Mouse (Mus musculus): Measurements from ENCODE around the gene Ndufs6.

The Ndufs6 gene

DNA sequence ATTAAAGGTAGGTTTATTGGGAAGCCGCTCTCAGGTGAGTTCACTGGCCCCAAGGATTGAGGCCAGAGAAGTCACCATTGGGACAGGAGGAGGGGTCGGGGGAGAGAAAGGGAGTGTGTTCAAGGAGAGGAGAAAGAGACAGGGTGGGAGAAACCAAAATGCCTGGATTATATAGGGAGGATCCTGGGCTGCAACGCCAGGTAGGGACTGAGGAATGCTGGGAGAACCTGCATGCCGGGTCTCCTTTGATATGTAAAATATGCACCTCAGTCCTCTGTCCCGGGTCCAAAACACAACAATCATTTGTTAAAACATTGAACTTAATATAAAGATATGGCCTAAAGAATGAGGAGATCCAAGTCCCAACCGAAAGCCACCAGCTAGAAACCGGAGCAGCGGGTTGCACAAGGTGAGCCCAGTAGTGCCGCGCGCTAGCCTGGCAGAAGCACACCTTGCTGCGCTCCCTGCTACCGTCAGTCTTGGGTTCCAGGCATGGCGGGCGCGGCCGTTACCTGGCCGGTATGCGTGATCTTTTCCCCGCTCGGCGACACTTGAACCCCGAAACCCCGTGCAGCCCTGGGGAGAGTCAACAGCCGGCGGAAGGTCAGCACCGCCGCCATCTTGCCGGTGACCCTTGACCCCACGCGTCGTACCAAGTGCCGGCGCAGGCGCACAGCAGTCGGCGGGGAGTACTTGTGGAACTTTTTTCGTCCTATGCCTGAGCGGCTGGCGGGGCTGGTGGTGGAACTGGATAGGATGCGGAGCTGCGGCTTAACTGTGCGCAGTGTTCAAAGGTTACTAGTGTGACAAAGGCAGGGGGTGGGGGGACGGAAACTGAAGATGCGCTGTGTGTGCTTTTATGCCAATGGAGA is at the start of gene Ndufs6, which contains the start of gene Mrpl36:
Ndufs6 (minus strand) TSS at position 716 of the 872 bp plus-strand sequence.
Mrpl36 (plus strand) TSS at position 687 of the 872 bp plus-strand sequence.
- DNase-seq: peak; percentile 92

GRCm38 (mm10) chr13:73377637-73378036 is 49.3 kb upstream of the Ndufs6 start:
- DNase-seq: no peak

GRCm38 (mm10) chr13:73374612-73375011 is 46.3 kb upstream of the Ndufs6 start:
- DNase-seq: no peak

GRCm38 (mm10) chr13:73373367-73373766 is 45.0 kb upstream of the Ndufs6 start:
- DNase-seq: no peak

DNA sequence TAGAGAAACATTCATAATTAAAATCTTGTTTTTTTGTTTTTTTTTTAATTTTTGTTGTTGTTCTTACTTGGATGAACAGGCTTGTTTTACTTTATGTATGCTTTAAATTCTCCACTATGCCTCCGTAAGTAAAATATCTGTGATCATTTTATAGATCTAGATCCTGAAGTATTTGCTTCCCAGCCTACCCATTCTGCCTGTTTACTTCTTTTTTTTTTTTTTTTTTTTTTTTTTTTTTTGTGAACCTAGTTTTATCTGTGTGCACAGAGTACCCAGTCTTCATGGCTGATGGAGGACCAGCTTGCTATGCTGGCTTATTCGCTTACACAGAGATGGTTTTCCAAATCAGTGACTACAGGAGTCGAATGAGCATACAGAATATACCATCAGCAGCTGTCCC is 28.8 kb upstream of the Ndufs6 start:
- DNase-seq: no peak

DNA sequence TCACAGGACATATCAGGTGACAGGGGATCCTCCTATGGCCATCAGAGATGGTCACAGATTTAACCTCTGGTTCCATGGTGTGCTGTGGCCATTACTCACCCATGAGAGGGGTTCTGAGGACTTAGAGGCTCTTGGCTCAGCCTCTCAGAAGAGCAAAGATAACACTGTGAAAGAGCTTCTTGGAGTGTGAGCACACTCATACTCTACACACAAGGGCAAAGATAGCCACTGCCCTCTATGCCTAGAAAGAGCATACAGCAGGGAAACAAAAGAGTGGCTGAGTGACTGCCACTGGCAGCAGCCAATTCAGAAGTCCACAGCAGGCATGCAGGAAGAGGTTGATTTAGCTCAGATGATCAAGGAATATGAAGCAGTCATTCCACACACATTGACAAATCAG is 24.1 kb upstream of the Ndufs6 start:
- DNase-seq: no peak

- no peak for DNase-seq
Observed at GRCm38 (mm10) chr13:73351910-73352309, 23.6 kb upstream of the Ndufs6 start.

GRCm38 (mm10) chr13:73350741-73351140 is 22.4 kb upstream of the Ndufs6 start:
- no peak for DNase-seq

DNA sequence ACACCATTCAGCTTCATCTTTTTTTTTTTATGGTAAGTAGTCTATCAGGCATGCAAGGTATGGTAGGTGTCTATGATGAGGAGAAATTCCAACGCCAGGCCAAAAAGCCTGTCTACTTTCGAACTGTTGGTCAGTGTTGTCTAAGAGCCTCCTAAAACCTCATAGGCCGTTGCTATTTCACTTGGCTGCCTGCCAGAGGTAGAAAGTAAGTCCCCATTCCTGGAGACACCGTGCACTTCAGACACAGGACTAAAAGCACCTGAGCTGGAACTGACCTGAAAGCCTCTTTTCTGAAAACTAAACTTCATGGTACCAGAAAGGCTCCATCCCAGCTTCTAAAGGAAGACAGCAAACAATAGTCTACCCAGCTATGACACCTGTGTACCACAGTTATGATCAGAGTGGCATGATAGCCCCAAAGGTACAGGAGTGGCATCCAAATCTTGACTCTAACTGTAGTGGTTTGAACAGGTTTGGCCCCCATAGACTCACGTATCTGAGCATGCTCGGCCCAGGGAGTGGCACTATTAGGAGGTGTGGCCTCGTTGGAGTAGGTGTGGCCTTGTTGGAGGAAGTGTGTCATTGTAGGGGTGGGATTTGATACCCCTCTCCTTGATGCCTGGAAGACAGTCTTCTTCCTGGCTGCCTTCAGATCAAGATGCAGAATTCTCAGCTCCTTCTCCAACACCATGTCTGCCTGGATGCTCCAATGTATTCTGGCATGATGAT is 19.7 kb upstream of the Ndufs6 start:
- DNase-seq: peak; percentile 14

GRCm38 (mm10) chr13:73347171-73347570 is 18.8 kb upstream of the Ndufs6 start:
- no peak for DNase-seq

DNA sequence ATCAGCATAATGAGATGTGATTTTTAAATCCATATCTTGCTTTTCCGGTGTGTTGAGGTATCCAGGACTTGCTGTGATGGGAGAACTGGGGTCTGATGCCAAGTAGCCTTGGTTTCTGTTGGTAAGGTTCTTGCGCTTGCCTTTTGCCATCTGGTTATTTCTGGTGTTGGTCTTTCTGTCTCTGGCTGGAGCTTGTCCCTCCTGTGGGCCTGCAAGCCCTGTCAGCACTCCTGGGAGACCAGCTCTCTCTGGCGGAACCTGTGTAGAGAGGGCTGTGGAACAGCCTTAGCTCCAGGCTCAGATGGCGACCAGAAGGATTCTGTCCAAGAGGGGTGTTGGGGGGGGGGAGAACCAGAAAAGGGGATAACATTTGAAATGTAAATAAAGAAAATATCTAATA is 18.4 kb upstream of the Ndufs6 start:
- no peak for DNase-seq

DNA sequence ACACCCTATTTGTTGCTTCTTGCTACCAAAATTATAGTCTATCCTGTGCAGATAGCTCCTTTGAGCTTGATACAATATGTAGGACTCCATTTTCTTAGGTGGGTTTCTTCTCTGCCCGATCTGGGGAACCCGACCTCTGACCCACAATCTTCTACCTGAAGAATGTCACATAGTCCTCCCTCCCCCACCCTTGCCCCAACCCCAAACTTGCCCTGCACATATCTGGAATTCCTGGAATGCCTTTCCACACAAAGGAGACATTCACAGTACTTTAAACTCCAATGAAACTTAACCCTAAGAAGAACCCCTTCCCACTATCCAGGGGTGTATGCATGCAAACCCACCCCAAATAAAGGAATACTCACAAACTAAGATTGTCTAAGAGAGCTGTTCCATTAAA is 17.8 kb upstream of the Ndufs6 start:
- no peak for DNase-seq

DNA sequence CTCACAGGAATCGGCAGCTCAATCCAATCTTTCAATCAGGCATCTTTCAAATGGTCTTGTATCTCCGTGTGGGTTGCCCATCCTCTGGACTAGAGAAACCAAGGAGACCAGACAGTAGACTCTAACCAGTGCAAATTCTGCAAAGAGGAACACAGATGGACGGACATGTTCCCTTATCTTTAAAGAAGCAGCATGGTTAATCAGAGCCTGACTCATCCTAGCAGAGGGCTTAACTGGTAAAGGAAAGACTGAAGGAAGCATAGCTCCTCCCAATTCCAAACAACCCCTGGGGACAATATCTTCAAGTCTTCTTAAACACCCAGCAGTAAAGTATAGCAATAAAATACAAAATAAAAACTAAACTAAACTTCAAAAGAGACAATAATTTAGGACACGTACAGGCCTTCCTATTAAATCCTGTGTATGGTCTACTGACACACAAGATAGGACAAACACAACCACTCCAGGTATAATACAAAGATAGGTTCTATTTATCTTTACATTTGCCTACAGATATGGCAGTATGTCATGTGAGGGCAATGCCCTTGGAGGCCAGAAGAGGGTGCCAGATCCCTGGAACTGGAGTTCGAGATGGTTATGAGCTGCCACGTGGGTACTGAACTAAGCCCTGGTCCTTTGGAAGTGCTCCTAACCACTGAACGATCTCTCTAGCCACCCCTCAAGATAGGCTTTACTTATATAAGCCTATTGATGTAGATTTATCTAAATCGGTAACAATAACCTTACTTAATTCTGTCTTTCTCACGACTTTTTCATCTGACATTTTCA is 17.0 kb upstream of the Ndufs6 start:
- DNase-seq: no peak

- no peak for DNase-seq
Observed at GRCm38 (mm10) chr13:73336753-73337152, 8.4 kb upstream of the Ndufs6 start.

DNA sequence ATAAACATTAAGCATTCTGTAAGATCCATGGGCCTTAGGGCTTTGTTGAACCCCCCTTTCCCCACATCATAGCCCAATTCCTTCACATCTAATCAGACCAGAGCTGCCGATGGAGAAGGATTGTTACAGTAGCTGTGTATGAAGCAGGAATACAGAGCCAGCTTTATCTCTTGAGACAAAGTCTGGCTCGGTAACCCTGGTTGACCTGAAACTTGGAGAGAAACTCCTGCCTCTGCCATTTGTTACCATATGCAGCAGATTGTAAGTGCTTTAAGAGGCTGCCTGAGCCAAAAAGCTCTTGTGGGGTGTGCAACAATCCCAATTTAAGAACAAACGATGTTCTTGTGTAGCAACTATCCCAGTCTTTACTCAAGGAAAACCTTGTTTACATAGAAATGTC is 3.4 kb upstream of the Ndufs6 start:
- DNase-seq: no peak

DNA sequence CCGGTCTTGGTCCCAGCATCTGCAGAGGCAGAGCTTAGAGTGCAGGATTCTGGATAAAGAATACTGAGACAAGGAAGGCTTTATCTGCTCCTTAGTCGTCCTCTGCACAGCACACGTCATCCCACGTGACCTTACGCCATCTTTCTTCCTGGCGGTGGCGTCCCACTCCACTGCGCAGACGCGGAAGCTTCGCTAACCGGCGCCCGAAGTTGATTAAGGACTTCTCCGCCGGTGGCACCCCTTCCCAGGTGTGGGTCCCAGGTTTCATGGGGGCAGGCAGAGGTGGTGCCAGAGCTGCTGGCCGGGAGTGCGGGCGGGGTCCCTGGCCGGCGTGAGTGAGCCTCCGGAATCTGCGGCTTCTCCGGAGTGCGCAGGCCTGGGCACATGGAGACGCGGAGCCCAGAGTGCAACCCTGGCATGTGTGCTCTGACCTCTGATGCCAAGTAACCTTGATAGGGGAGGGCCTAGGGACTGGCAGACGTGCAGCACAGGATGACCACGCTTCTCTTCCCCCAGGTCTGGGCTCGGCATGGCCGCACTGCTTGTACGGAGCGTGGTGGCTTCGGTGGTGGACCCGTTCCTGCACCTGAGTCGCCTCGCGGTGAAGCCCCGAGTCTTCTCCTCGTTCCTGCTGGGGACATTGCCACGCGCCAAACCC is 2.6 kb upstream of the Ndufs6 start:
- DNase-seq: peak; percentile 93

- DNase-seq: no peak
Observed at GRCm38 (mm10) chr13:73323406-73323805, 4.9 kb downstream of the Ndufs6 start.

DNA sequence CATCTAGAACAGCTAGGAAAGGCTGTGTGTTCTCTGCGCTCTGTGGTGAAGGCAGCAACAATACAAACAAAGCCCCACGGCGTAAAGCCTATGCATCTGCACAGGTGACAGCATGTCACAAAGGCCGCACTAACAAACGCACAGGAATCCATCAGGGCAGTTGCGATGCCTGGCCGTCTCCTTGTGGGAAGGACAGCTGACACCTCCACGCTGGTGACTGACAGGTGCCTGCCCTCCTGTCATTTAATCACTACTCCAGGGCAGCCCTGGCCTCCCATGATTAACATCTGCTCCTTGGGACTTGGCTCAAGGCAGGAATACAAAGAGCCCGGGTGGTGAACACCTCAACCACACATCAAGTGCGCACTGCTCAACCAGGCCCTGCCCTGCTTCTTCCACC is 5.7 kb downstream of the Ndufs6 start:
- no peak for DNase-seq

GRCm38 (mm10) chr13:73320048-73320447 is 8.3 kb downstream of the Ndufs6 start:
- DNase-seq: no peak

GRCm38 (mm10) chr13:73310183-73310929 is 18.0 kb downstream of the Ndufs6 start:
- peak; percentile 54 for DNase-seq

DNA sequence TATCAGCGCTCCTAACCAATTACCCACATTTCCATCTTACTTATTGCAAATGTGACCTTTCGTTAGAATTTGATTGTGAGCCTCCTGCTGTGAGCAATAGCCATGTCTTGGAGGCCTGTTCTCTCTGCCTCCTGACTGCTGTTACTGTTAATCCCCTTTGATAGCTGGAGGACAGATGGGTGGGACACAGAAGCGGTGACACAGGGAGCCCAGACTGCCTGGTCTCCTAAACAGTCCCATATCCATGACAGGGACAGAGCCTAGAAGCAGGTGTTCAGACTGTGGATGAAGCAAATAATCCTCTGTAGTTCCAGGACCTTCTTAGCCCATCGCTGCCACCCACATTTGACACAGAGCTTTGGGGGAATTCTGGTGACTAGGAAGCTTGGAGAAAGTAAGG is 21.9 kb downstream of the Ndufs6 start:
- DNase-seq: no peak

- no peak for DNase-seq
Observed at GRCm38 (mm10) chr13:73306085-73306410, 22.3 kb downstream of the Ndufs6 start.

Measured in lung, postnatal 14 days (tissue).